Mouse (Mus musculus) R1 (cell line): ENCODE data around the gene Bcl7c.
"Not testable (repeated sequence)": the region's sequence is repeated elsewhere in the genome, so short reads cannot be mapped to it uniquely, and the experiment has no call there.

ENCODE experiments used
- DNase-seq: peaks from one replicate; pipeline ENCODE4 v3.0.0-alpha.2; 2018; ENCODE audit warnings: low read depth, low spot score

The Bcl7c gene

GRCm38 (mm10) chr7:127648516-127649201 is 60.1 kb downstream of the Bcl7c start:
- DNase-seq: no peak

DNA sequence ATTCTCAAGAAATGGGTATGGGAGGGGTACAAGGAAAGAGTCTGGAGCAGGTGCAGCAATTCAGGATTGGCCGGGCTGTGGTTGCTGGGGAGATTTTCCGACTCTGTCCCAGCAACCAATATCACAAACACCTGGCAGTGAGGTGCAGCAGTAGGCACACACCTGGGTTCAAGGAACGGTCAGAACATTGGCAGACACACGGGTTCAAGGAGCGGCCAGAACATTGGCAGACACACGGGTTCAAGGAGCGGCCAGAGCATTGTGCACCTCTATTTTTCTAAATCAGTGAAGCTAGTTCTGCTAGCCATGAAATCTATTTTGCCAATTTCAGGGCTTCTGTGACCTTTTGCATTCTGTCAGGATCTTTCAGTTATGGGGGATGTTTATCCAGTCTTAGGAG is 61.2 kb downstream of the Bcl7c start:
- DNase-seq: not testable (repeated sequence)

DNA sequence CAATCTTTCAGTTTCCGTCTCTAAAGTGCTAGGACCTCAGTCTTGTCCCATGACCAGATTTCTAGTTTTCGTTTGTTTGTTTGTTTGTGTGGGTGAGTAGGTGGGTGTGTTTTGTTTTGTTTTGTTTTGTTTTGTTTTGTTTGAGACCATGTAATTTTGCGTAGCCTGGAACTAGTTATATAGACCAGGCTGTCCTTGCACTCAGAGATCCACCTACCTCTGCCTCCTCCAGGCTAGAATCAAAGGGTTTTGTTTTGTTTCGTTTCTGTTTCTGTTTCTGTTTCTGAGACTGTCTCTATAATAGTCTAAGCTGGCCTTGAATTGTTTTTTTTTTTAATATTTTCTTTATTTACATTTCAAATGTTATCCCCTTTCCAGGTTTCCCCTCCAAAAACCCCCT is 62.4 kb downstream of the Bcl7c start:
- DNase-seq: no peak

DNA sequence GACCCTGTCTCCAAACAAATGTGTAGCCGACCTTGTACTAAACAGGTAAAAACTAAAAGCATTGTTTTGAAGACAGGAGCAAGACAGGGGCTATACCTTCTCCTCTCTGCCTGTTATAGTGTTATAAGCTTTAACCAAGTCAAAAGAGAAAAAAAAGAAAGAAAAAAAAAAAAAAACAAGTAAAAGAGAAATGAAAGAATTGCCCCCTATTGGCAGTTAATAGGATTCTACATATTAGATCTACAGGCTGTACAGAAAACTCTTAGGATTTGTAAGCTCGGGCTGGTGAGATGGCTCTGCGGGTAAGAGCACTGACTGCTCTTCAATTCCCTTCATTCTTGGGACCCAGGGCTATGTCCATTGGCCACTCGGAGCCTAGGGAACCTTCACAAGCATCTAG is 66.5 kb downstream of the Bcl7c start:
- no peak for DNase-seq

GRCm38 (mm10) chr7:127641260-127641659 is 67.5 kb downstream of the Bcl7c start:
- DNase-seq: no peak

DNA sequence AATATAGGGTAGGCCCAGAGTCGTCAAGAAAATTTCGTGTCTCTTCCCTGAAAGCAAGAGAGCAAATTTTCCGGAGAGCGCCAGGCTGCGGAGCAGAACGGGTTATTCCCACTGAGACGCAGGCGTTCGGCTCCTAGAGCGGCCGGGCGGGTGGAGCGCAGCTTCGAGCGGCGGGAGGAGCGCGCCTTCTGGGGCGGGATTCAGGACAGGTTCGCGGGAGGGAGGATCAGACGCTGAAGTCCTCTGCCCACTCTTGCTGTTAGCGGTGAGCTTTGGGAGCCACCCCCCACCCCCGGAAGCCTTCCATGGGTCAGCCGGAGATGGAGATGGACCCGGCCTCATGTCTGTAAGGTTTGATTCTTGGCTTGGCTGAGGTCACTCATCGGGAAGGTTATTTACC is 71.8 kb downstream of the Bcl7c start:
- peak; percentile 45 for DNase-seq

DNA sequence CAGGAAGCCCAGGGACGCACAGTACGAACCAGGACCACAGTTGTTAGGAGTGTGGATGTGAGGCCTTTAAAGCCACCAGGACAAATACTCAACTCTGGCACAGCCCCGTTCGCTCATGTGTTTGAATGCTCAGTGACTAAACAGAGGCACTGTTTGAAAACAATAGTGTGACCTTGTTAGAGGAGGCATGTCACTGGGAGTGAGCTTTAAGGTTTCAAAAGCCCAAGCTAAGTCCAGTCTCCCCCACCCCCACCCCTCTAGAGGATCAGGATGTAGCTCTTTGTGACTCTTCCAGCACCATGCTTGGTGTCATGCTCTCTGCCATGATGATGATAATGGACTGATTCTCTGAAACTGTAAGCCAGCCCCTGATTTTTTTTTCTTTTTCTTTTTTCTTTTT is 77.3 kb downstream of the Bcl7c start:
- peak; percentile 65 for DNase-seq

GRCm38 (mm10) chr7:127628646-127629045 is 80.1 kb downstream of the Bcl7c start:
- DNase-seq: no peak

DNA sequence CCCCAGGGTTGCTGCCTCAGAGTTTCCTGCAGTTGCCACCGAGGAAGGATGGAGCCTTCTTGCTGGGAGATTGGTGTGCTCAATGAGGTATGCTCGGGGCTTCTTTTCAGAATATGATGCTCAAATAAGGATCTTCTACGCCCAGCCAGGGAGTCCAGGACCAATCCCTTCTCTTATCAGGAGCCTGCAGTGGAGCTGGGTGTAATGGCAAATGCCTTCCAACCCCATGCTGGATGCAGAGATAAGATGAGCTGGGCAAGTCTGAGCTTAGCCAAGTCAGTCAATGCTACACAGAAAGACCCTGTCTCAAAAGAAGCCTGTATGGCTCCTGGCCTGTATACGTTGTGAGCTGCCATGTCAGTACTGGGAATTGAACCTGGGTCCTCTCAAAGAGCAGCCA is 82.3 kb downstream of the Bcl7c start:
- DNase-seq: no peak

DNA sequence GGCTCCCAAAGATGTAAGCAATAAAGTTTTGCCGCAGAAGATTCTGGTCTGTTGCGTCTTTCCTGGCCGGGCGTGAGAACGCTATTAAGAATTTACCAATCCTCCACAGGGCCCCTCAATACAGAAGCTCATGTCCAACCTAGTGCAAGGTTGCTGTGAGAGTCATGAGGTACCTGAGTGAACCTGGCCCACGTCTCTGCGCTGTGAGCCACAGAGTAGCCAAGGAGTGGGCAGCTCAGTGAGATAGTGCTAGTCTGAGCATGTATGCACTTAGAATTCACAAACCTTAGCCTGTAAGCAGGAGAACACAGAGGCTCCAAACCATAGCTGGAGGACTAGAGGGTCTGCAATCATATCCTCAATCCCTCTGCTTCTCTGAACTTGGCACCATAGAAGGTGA is 82.7 kb downstream of the Bcl7c start:
- DNase-seq: no peak

GRCm38 (mm10) chr7:127618402-127618801 is 90.3 kb downstream of the Bcl7c start:
- not testable (repeated sequence) for DNase-seq

DNA sequence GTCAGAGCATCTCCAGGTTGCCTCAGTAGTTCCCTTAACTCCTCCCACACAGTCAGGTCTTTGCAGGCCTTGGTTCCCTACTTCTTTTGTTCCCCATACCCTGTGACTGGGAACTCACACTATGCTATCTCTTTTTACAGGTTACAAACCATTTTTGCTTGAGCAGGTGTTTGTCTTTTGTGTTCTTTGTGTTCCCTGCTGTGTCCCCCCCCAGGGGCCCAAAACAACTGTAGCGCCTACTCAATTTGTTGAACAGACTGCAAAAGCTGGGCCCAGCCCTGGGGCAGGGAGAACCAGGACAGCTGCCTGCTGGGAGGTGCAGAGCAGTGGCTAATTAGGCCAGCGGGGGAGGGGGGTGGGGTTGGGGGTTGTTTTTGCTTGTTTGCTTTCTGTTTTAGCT is 90.8 kb downstream of the Bcl7c start:
- DNase-seq: peak; percentile 53

DNA sequence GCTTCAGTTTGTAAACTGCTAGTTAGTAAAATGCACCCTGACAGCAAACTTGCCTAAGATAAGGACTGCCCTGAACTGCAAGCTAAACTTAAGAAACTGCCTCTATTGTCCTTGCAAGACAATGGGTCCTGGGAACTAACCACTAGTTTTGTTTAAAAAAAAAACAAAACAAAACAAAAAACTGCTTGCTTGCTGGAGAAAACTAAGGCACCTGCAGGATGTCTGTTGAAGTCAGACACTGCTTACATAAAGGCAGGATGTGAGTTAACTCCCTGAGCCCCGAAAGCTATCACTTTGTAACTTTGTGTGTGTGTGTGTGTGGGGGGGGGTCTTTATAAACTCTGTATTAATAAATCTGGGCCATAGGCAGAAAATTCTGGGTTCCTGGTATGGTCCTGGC is 91.9 kb downstream of the Bcl7c start:
- DNase-seq: no peak

- no peak for DNase-seq
These were observed 92.4 kb downstream of the Bcl7c start for GRCm38 (mm10) chr7:127616336-127616735.

DNA sequence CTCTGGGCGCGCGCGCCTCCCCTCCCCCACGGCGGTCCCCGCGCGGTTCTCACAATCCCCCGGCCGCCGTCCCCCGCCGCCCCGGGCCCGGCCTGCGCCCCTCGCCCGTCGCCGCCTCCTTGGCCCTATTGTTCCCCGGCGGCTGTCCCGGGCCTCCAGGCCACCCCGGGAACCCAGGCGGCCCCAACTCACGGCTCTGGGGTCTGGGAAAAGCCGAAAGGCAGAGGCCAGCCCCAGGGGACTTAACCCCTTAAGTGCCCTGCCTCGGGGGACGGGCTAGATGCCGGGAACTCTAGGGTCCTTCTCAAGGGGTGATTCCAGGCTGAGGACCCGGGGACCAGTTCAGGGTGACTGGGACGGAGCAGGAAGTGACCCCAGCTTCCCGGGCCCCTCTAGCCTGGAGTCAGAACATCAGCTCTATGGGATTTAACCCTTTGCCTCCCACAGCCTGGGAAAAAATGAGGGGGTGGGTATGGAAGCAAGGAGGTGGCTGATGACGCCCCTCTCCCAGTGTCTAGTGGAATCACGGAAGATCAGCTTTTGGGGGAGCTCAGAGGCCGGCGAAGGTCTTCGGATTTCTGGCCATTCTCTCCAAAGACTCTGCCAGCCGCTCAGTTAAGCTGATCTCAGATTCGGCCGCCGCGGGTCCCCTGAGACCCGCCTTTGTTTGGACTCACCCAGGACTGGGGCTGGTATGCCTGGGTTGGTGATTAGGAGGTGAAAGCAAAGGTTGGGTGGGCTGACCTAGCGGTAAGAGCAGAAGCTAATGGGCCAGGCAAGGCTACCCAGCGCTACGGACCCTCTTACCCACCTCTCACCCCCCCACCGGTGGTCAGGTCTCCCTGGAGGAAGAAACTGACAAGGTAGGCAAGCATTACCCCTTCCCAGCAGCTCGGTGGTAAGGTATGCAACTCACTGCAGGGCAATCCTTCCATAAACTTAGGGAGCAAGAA is 93.6 kb downstream of the Bcl7c start, which contains the start of gene Zfp629:
TSS of gene Zfp629 (minus strand) at position 907 of the 953 bp plus-strand sequence.
- DNase-seq: peak; percentile 56

- no peak for DNase-seq
These were observed 94.2 kb downstream of the Bcl7c start for GRCm38 (mm10) chr7:127614511-127614890.

GRCm38 (mm10) chr7:127614091-127614490 is 94.6 kb downstream of the Bcl7c start:
- DNase-seq: no peak

GRCm38 (mm10) chr7:127613501-127613900 is 95.2 kb downstream of the Bcl7c start:
- no peak for DNase-seq

GRCm38 (mm10) chr7:127611561-127611960 is 97.2 kb downstream of the Bcl7c start:
- peak; percentile 60 for DNase-seq
